Comparison of ENCODE assay signal across 10 mouse cellular contexts in the genomic region with DNA sequence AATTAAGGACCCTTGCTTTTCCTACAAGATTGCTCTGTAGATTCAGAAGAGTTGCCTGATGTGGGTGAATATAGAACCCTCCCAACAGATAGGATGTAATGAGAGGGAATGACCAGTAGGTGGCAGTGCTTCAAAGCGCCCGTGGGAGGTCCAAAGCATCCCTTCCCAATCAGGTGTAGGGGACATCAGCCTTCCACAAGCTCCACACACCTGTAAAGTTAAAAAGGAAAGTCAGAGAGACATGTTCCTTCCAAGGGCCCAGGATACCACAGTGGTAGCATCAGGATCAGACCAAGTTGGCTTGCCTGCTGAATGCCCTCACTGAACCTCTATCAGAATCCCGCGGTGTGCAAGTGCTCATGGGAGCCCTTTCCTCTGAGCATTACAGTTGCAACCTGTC.
A peak's percentile ranks its signal among the peaks of the same experiment; 100 is the strongest.
DNase-seq lines count a peak whose midpoint lies in the region; ATAC-seq and TF ChIP-seq lines count a peak whose summit lies in the region.
"Had no signal": no experiment of that assay in that cellular context is flagged by ENCODE, and none has a peak within 500 bp of the region (broad histone marks: within the 10 kb centered on the region; RNA-seq: fewer than 3 reads in every experiment).

No protein-coding gene starts in this region.

- DNase-seq in heart, postnatal 36 days = peak; percentile 24
- DNase-seq in ES-CJ7 (ENCODE audit: low read depth, low spot score) = peak; percentile 63
- peak; percentile 8 for DNase-seq in c-Kit-positive CD71-positive TER-119-positive erythroid progenitor cells, embryonic 14.5 days (ENCODE audit: low spot score)
- DNase-seq in lung, postnatal 10 days = peak; percentile 44
- peak; percentile 38 for DNase-seq in stomach, postnatal 0 days (ENCODE audit: low spot score)
- no peak for DNase-seq in layer of hippocampus, postnatal 14 days (ENCODE audit: low spot score in 2 of 2)

- TF ChIP-seq EP300 in stomach, postnatal 0 days (optimal IDR thresholded peaks at IDR 0.05) = no peak

- H3K4me3 ChIP-seq in heart, embryonic 12.5 days = no peak overlapping the region
- no peak overlapping the region for H3K4me3 ChIP-seq in hindbrain, embryonic 13.5 days
- H3K4me3 ChIP-seq in stomach, postnatal 0 days (ENCODE audit: low read depth, low read length) = no peak overlapping the region
- H3K4me3 ChIP-seq: embryonic facial prominence, embryonic 15.5 days; lung, embryonic 15.5 days had no signal

- H3K36me3 ChIP-seq in heart, embryonic 12.5 days = no peaks in the 10 kb centered on the region
- H3K36me3 ChIP-seq in hindbrain, embryonic 13.5 days = no peaks in the 10 kb centered on the region
- no peaks in the 10 kb centered on the region for H3K36me3 ChIP-seq in stomach, postnatal 0 days (ENCODE audit: control insufficient read depth, insufficient read depth, low read length)
- H3K36me3 ChIP-seq: embryonic facial prominence, embryonic 15.5 days; lung, embryonic 15.5 days had no signal

- peaks cover 16% of the 10 kb centered on the region for H3K27me3 ChIP-seq in heart, embryonic 12.5 days (replicated peaks)
- no peaks in the 10 kb centered on the region for H3K27me3 ChIP-seq in hindbrain, embryonic 13.5 days
- H3K27me3 ChIP-seq in stomach, postnatal 0 days (ENCODE audit: control insufficient read depth, insufficient read depth, low read length) = no peaks in the 10 kb centered on the region
- H3K27me3 ChIP-seq: embryonic facial prominence, embryonic 15.5 days had no signal

- H3K9me3 ChIP-seq in heart, embryonic 12.5 days (replicated peaks) = no peaks in the 10 kb centered on the region
- H3K9me3 ChIP-seq in hindbrain, embryonic 13.5 days = no peaks in the 10 kb centered on the region
- no peaks in the 10 kb centered on the region for H3K9me3 ChIP-seq in stomach, postnatal 0 days (ENCODE audit: control insufficient read depth, low read length)
- H3K9me3 ChIP-seq: embryonic facial prominence, embryonic 15.5 days; lung, embryonic 15.5 days had no signal

- no peak overlapping the region for H3K4me2 ChIP-seq in heart, embryonic 12.5 days
- no peak overlapping the region for H3K4me2 ChIP-seq in hindbrain, embryonic 13.5 days
- no peak overlapping the region for H3K4me2 ChIP-seq in stomach, postnatal 0 days (replicated peaks; ENCODE audit: low read depth)
- H3K4me2 ChIP-seq: embryonic facial prominence, embryonic 15.5 days; lung, embryonic 15.5 days had no signal

- 43% methylated on average over 4 of the region's 4 CpGs for WGBS in heart, embryonic 12.5 days
- WGBS in hindbrain, embryonic 13.5 days = 51% methylated on average over 4 of the region's 4 CpGs
- WGBS in stomach, postnatal 0 days = 42% methylated on average over 4 of the region's 4 CpGs

- TF ChIP-seq CTCF in stomach, postnatal 0 days (IDR thresholded peaks at IDR 0.05; ENCODE audit: low read depth) = peak; percentile 88

- H3K4me1 ChIP-seq in heart, embryonic 12.5 days (replicated peaks) = no peaks in the 10 kb centered on the region
- H3K4me1 ChIP-seq in hindbrain, embryonic 13.5 days (replicated peaks) = peaks cover 9% of the 10 kb centered on the region; the same call in 1 of the 2 replicates
- no peaks in the 10 kb centered on the region for H3K4me1 ChIP-seq in stomach, postnatal 0 days (replicated peaks; ENCODE audit: control insufficient read depth, insufficient read depth)
- H3K4me1 ChIP-seq: embryonic facial prominence, embryonic 15.5 days had no signal

- H3K27ac ChIP-seq in heart, embryonic 12.5 days (ENCODE audit: poor library complexity, severe bottlenecking) = no peak overlapping the region
- H3K27ac ChIP-seq in hindbrain, embryonic 13.5 days = no peak overlapping the region
- H3K27ac ChIP-seq in stomach, postnatal 0 days (replicated peaks) = no peak overlapping the region
- H3K27ac ChIP-seq: embryonic facial prominence, embryonic 15.5 days; lung, embryonic 15.5 days had no signal

- ATAC-seq in heart, embryonic 12.5 days (ENCODE audit: insufficient number of reproducible peaks, low FRiP score) = no peak
- ATAC-seq in hindbrain, embryonic 13.5 days (ENCODE audit: low FRiP score) = 0 out of 2 replicates have a peak, but pooled peaks have one; percentile 35
- no peak for ATAC-seq in stomach, postnatal 0 days (ENCODE audit: low FRiP score, low TSS enrichment)

- no peak overlapping the region for H3K9ac ChIP-seq in heart, embryonic 12.5 days
- no peak overlapping the region for H3K9ac ChIP-seq in hindbrain, embryonic 13.5 days
- no peak overlapping the region for H3K9ac ChIP-seq in stomach, postnatal 0 days (ENCODE audit: low read length)
- H3K9ac ChIP-seq: embryonic facial prominence, embryonic 15.5 days; lung, embryonic 15.5 days had no signal

- intact Hi-C loops in heart, postnatal 36 days (cut with DNase I) = loop anchor here (1.0 to 5.0 kb wide), 4 partner anchors 67 to 230 kb away; a partner anchor contains a TSS

Comparison
In these comparisons a context has a peak if more than half of its experiments do, and no peak if none do; other contexts are left out.
1. DNase-seq: peak in heart, postnatal 36 days (2 of 2), ES-CJ7 (single experiment), c-Kit-positive CD71-positive TER-119-positive erythroid progenitor cells, embryonic 14.5 days (single experiment), lung, postnatal 10 days (single experiment) and stomach, postnatal 0 days (single experiment); none in layer of hippocampus, postnatal 14 days (0 of 2).